Mouse (Mus musculus): ENCODE measurements at regions not wholly inside any gene's neighbourhood (a gene's known extent, or its start where the extent isn't known, plus 50 kb on each side); places are given as distances from the start of the nearest gene placed in this dataset.

DNA sequence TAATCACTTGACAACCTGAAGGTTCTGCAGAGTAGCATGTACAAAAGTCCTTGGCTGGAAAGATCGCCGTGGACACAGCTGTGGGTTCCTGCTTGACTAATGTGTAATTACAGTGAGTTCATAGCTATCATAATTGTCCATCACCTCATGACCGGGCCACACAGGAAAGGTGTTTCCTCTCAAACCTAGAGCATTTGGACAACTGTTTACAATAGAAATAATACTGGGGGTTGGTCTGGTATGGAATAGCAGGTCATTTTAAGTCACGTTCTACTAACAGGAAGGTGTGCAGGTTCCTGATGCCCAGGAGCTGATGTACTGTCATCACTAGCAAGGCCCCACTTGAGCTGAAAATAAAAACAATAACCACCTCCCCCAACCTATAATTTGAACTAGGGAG is 283.1 kb upstream of the Gm26657 start:
- DNase-seq (ENCODE audit: low read depth) = no peak

DNA sequence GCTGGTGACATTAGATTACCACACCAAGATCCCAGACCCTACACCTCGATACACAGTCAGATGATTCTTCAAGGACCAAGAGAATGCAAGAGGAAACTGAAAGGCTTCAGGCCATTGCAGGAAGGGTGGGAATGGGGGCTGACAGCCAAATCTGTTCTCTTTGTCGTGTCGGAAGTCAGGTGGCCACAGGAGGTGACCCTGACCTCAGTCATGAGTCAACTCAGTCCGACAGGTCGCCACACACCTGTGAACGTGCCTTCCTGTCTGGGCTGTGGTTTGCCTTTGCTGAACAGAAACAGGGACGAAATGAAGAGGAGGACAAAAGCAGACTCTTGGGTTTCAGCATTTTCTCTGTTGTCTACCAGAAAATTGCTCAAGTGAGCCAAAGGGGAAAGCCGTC is 318.3 kb upstream of the Gm26657 start:
- no peak for DNase-seq (ENCODE audit: low read depth)

DNA sequence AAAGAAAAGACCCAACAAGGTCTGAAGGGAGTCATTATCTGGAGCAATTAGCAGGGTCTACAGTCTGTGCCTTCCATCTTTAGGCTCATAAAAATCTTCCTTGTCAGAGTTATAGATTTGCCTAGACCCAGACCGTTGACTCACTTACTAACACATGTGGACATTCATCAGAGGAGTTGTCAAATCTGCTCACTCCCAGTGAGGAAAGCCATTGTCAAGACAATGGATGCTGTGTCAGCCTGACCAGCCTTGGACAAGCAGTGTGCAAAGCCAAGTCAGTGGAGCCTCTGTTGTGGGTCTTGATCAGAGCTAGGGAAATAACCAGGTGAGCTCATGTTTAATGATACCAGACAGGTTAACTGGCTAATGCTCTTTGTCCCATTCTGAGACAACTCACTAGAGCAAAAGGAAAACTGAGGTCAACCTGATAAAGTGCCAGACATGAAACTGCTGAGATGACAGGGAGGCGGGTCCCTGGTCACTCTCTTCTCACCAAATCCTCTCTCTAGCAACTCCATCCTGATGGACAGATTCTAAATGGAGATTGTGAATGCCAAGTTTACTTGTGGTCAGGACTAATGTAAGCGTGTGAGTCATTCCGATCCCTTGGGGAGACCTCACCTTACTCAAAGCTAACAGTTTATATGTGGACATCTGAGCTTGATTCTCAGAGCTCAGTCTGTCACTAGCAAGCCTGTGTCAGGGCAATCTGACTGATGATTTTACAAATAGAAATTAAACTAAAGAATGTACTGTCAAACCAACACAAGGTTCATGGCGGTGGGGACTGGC is 320.6 kb upstream of the Gm26657 start:
- DNase-seq (ENCODE audit: low read depth) = no peak

DNA sequence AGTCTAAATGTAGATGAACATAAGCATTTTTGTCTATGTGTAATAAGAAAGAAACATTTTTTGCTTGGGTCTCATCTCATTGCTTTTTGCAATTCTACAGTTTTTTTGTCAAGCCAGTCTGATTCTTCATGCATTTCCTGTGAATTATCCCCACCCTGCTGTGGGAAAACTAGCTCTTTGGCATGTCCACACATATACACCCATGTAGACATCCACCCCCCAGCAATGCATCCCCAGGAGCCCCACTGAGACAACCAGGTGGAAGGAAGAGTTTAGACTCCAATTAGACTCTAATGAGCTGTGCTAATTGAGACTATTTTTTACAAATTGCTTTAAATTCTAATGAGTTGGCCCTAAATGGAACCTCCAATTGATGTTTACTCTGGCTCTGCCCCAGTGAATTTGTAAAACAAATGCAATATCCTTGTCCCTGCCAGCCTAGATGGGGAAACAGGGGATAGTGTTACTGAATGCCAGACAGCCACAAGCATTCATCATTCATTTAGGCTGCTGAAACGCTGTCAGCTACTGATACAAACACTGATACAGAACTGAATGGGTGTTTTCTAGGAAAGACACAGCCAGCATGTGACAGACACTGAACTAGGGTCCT is 328.7 kb upstream of the Gm26657 start:
- DNase-seq (ENCODE audit: low read depth) = no peak

GRCm38 (mm10) chr4:56393793-56394192 is 346.1 kb upstream of the Gm26657 start:
- DNase-seq (ENCODE audit: low read depth) = no peak

DNA sequence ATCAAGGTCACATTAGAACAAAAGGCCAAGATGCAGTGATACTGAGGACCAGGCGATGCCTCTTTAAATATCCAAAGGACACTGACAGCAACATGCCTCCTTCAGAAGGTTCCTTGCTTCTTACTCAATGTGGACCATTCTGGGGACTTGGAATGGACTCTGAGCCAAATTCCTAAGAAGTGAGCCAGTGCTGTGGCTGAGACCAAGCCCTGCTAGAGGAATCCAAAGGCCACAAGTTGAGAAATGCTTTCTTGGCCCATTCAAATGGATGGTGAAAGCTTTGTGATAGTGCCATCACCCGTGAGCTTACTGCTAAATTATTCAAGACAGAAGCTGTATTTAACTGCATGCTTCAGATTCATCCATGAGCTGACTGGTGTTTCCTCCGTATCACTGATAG is 352.8 kb upstream of the Gm26657 start:
- DNase-seq (ENCODE audit: low read depth) = no peak

DNA sequence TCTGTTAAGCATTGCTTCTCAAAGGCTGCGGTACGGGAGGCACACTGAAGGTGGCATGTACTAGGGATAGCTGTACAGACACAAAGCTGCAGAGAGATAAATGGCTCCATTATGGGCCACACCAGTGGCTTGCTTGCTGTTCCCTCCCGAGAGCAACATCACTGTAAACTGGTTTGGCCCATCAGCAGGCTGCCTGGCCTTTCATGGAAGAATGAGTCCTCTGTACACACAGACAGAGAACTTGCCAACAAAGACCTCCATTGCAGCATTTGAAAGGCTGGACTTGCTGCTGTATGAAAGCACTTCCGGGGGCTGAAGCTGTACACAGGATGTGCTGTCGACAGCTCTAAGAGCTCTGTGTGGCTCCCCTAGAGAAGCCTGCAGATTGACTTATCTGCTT is 364.1 kb upstream of the Gm26657 start:
- no peak for DNase-seq (ENCODE audit: low read depth)

GRCm38 (mm10) chr4:56374466-56374865 is 365.4 kb upstream of the Gm26657 start:
- no peak for DNase-seq (ENCODE audit: low read depth)

GRCm38 (mm10) chr4:56373746-56374145 is 366.1 kb upstream of the Gm26657 start:
- DNase-seq (ENCODE audit: low read depth) = no peak

DNA sequence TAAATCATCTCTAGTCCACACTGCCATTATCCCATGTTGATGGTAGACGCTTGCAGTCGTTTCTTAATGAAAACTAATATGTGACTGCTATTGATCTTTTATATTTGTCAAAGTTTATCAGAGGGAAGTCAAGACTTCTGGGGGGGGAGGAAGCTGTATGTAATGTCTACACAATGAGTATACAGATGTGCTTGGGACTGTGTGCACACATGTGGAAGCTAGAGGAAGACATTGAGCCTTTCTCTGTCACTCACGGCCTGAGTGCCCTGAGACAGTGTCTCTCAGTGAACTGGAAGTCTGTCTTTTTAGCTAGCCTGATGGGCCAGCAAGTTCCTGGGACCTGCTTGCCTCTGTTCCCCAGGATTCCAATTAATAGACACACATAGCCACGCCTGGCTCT is 366.7 kb upstream of the Gm26657 start:
- DNase-seq (ENCODE audit: low read depth) = no peak

DNA sequence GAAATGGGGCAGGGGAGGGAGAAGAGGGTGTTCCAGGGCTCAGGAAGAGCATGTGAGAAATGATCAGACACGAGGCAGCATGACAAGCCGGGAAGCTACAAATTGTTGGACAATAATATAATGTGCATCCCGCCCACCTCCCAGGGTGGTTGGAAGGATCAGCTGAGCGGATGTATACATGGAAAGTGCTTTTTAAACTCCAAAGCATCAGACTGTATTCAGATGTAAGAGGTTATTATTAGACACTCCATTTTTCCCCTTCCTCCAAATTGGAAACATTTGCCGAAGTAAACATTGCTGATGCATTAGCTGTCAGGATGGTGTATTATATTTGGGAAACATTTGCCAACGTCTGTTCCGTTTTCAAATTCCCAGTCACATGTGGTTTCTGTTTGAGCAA is 367.2 kb upstream of the Gm26657 start:
- no peak for DNase-seq (ENCODE audit: low read depth)

- DNase-seq (ENCODE audit: low read depth) = no peak
Observed at GRCm38 (mm10) chr4:56364594-56364993, 375.3 kb upstream of the Gm26657 start.

DNA sequence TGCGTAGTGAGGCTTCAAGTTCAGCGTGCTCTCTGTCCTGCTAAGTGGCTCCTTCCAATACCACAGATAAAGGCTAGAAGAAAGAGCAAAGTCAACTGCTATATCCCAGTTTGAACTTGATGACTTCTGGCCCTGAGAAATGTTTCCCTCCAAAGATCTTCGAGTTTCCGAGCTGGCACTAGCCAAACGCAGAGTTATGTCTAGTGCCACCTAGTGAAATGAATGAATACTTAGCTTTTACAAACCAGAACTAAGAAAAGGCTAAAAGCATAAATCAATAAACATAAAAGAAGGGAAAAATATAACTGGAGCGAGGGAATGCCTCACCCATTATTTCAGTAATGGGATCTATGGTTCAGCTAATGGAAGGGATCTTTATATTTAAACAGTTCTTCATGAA is 377.7 kb upstream of the Gm26657 start:
- DNase-seq (ENCODE audit: low read depth) = no peak

GRCm38 (mm10) chr4:56349216-56349615 is 390.7 kb upstream of the Gm26657 start:
- DNase-seq (ENCODE audit: low read depth) = peak; percentile 70

GRCm38 (mm10) chr4:56325156-56325555 is 414.7 kb upstream of the Gm26657 start:
- no peak for DNase-seq (ENCODE audit: low read depth)

GRCm38 (mm10) chr4:56319134-56319533 is 420.7 kb upstream of the Gm26657 start:
- no peak for DNase-seq (ENCODE audit: low read depth)

DNA sequence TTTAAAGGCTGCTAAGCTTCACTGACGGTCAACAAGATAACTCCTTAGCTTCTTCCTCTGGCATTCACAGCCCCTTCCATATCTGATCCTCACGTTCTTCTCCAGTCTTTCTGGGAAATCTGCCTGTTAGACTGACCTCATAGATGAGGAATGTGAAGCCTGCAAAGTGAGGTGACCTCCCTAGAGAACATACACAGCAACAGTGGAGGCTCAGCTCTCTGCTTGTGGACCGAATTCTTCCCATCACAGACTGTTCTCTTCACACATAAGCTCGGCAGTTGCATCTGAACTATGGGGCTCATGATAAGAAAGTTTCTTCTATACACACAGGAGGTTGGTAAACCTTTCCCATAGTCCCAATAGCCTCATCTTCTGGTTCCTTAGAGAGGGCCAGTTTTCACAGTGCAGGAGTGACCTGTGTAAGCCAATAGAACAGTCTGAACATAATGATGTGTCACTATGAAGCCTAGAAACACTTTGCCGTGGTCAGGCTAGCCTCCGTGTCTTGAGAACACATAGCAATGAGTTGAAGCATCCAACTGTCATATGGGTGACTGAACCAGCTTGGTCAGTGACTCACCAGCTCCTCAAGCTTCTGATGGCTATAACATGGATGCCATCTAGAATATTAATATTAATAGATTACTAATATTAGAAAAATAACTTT is 434.1 kb upstream of the Gm26657 start:
- no peak for DNase-seq (ENCODE audit: low read depth)

- DNase-seq (ENCODE audit: low read depth) = no peak
Observed at GRCm38 (mm10) chr4:56304275-56304674, 435.6 kb upstream of the Gm26657 start.

GRCm38 (mm10) chr4:56287980-56288379 is 451.9 kb upstream of the Gm26657 start:
- DNase-seq (ENCODE audit: low read depth) = no peak

GRCm38 (mm10) chr4:56284490-56284889 is 455.4 kb upstream of the Gm26657 start:
- DNase-seq (ENCODE audit: low read depth) = no peak

DNA sequence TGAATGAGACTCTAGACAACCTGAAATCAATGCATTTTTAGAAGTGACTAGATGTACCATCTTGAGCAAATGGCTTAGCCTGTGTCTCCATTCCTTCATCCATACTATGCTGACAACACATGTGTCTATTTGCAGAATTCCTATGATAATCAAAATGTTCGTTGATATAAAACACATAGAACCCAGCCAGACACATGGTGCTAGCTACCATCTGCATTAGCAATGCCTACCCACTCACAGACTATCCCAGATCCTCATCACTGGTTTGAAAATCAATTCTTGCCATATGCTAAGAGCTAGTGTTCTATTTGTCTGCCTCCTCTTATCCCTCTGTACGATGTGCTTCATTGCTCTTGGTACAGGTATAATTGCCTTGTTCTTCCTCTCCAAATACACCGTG is 464.0 kb upstream of the Gm26657 start:
- DNase-seq (ENCODE audit: low read depth) = no peak

GRCm38 (mm10) chr4:56271390-56271789 is 468.5 kb upstream of the Gm26657 start:
- no peak for DNase-seq (ENCODE audit: low read depth)

- DNase-seq (ENCODE audit: low read depth) = no peak
Observed at GRCm38 (mm10) chr4:56264626-56265025, 475.2 kb upstream of the Gm26657 start.

Data from gonadal fat pad, adult 2 months (tissue).